In genomic region chr9:69398453-69398850, GRCm38 (mm10) we compare ENCODE assay signal across 8 mouse cellular contexts. TPM values are rescaled to one million over a fixed set of nuclear protein-coding genes. Genes with fewer than 3 reads are reported as not detected.
A peak's percentile ranks its signal among the peaks of the same experiment; 100 is the strongest.
DNase-seq lines count a peak whose midpoint lies in the region; ATAC-seq and TF ChIP-seq lines count a peak whose summit lies in the region.

No protein-coding gene starts in this region.

- no peaks in the 10 kb centered on the region for H3K27me3 ChIP-seq in erythroblast, embryonic 14.5 days (ENCODE audit: control insufficient read depth)
- no peaks in the 10 kb centered on the region for H3K27me3 ChIP-seq in limb, embryonic 14.5 days (ENCODE audit: control insufficient read depth, insufficient read depth, low read length)
- no peaks in the 10 kb centered on the region for H3K27me3 ChIP-seq in stomach, embryonic 14.5 days (ENCODE audit: control insufficient read depth, insufficient read depth, low read length)

- peaks cover 18% of the 10 kb centered on the region for H3K4me1 ChIP-seq in erythroblast, embryonic 14.5 days (ENCODE audit: control insufficient read depth)
- H3K4me1 ChIP-seq in limb, embryonic 14.5 days (ENCODE audit: control insufficient read depth, insufficient read depth, low read length) = peaks cover 5% of the 10 kb centered on the region
- no peaks in the 10 kb centered on the region for H3K4me1 ChIP-seq in stomach, embryonic 14.5 days (ENCODE audit: control insufficient read depth, insufficient read depth, low read length)

- peak overlapping the region; percentile 98 for H3K4me3 ChIP-seq in erythroblast, embryonic 14.5 days (replicated peaks)
- H3K4me3 ChIP-seq in limb, embryonic 14.5 days (replicated peaks; ENCODE audit: low read length) = peak overlapping the region; percentile 65
- peak overlapping the region; percentile 58 for H3K4me3 ChIP-seq in stomach, embryonic 14.5 days (ENCODE audit: low read depth, low read length)

- ATAC-seq in limb, embryonic 14.5 days (ENCODE audit: low FRiP score, low read depth) = 0 out of 2 replicates have a peak, but pooled peaks have one; percentile 2
- no peak for ATAC-seq in stomach, embryonic 14.5 days (ENCODE audit: insufficient number of reproducible peaks, insufficient read depth, low FRiP score, low read depth)

- H3K36me3 ChIP-seq in erythroblast, embryonic 14.5 days (ENCODE audit: control insufficient read depth) = no peaks in the 10 kb centered on the region; the same call in 1 of the 2 replicates
- peaks cover 2% of the 10 kb centered on the region; the same call in 1 of the 2 replicates for H3K36me3 ChIP-seq in limb, embryonic 14.5 days (ENCODE audit: control insufficient read depth, insufficient read depth, low read length)
- no peaks in the 10 kb centered on the region for H3K36me3 ChIP-seq in stomach, embryonic 14.5 days (ENCODE audit: control insufficient read depth, insufficient read depth, low read length)

- H3K27ac ChIP-seq in limb, embryonic 14.5 days (replicated peaks; ENCODE audit: low read depth, low read length) = peak overlapping the region; percentile 94
- H3K27ac ChIP-seq in stomach, embryonic 14.5 days (ENCODE audit: low read length) = peak overlapping the region; percentile 88

- WGBS in limb, embryonic 14.5 days = 9% methylated on average over 10 of the region's 10 CpGs
- 11% methylated on average over 10 of the region's 10 CpGs for WGBS in stomach, embryonic 14.5 days

- peak overlapping the region; percentile 94 for H3K9ac ChIP-seq in limb, embryonic 14.5 days (ENCODE audit: low read depth, low read length, severe bottlenecking)
- peak overlapping the region; percentile 70 for H3K9ac ChIP-seq in stomach, embryonic 14.5 days (replicated peaks; ENCODE audit: low read depth, low read length)

- H3K9me3 ChIP-seq in erythroblast, embryonic 14.5 days (ENCODE audit: control insufficient read depth, low read length) = no peaks in the 10 kb centered on the region
- no peaks in the 10 kb centered on the region for H3K9me3 ChIP-seq in limb, embryonic 14.5 days (ENCODE audit: control insufficient read depth, low read length)
- H3K9me3 ChIP-seq in stomach, embryonic 14.5 days (ENCODE audit: control insufficient read depth, low read depth, low read length) = no peaks in the 10 kb centered on the region

- no peak for TF ChIP-seq POLR2A in limb, embryonic 14.5 days (IDR thresholded peaks at IDR 0.05; ENCODE audit: borderline replicate concordance, extremely low read depth, insufficient read depth, insufficient read length)

- DNase-seq in retina, embryonic 14.5 days (ENCODE audit: low spot score) = peak; percentile 12
- DNase-seq in retina, postnatal 1 day = no peak
- DNase-seq in limb, embryonic 14.5 days (ENCODE audit: low spot score) = no peak
- DNase-seq in thymus, postnatal 25 days = no peak
- no peak for DNase-seq in ovary, postnatal 14 days (ENCODE audit: low spot score)
- DNase-seq in cerebellum, postnatal 36 days = no peak

- peak overlapping the region; percentile 86 for H3K4me2 ChIP-seq in limb, embryonic 14.5 days (replicated peaks; ENCODE audit: low read depth, low read length, severe bottlenecking)
- H3K4me2 ChIP-seq in stomach, embryonic 14.5 days (replicated peaks; ENCODE audit: low read depth, low read length) = peak overlapping the region; percentile 61

RNA-seq across cellular contexts. Expression of gene Ice2, which starts 0.7 kb away (rescaled TPM):
- polyA plus RNA-seq in erythroblast, embryonic 14.5 days (2012) = 0.01 and 0.02 TPM in 2 replicates
- 12.0 and 13.7 TPM in 2 replicates for polyA plus RNA-seq in limb, embryonic 14.5 days (2012; rRNA removed)
- polyA plus RNA-seq in limb, embryonic 14.5 days (2014; fragmentation: Nextera tagmentation; extraction: Ambion mirVana) = 15.8 and 16.7 TPM in 2 replicates
- 20.3 and 24.0 TPM in 2 replicates for polyA plus RNA-seq in stomach, embryonic 14.5 days (2014; fragmentation: Nextera tagmentation; extraction: Ambion mirVana)

RNA-seq across cellular contexts. Expression of gene Anxa2, which starts 55.0 kb away (rescaled TPM):
- polyA plus RNA-seq in erythroblast, embryonic 14.5 days (2012) = 0.05 and 0.07 TPM in 2 replicates
- polyA plus RNA-seq in limb, embryonic 14.5 days (2012; rRNA removed) = 610 and 760 TPM in 2 replicates
- 1,278 and 1,417 TPM in 2 replicates for polyA plus RNA-seq in limb, embryonic 14.5 days (2014; fragmentation: Nextera tagmentation; extraction: Ambion mirVana)
- polyA plus RNA-seq in stomach, embryonic 14.5 days (2014; fragmentation: Nextera tagmentation; extraction: Ambion mirVana) = 902 and 935 TPM in 2 replicates

Comparison
In these comparisons a context has a peak if more than half of its experiments do, and no peak if none do; other contexts are left out.
1. RNA of gene Ice2, which starts 0.7 kb away (polyA plus RNA-seq): 20.3 to 24.0 TPM in stomach, embryonic 14.5 days and 12.0 to 16.7 TPM in limb, embryonic 14.5 days; 0.01 to 0.02 TPM in erythroblast, embryonic 14.5 days; every median in the first group is over 10 times any median in the second.
2. RNA of gene Anxa2, which starts 55.0 kb away (polyA plus RNA-seq): 610 to 1,417 TPM in limb, embryonic 14.5 days and 902 to 935 TPM in stomach, embryonic 14.5 days; 0.05 to 0.07 TPM in erythroblast, embryonic 14.5 days; every median in the first group is over 100 times any median in the second.
3. Peak in every context shown above with its lines, with median percentiles within 50 percentile points of each other: H3K4me3 ChIP-seq.